Mouse (Mus musculus) bone marrow macrophage, adult 2 months (primary cell): Measurements from ENCODE around the gene Gm8439.

Source experiments
- CTCF ChIP-seq: IDR thresholded peaks from 2 replicates; pipeline ENCODE4 v1.5.1; 2012; ENCODE audit warnings: low read depth, mild to moderate bottlenecking, low read length, moderate library complexity
- POLR2A ChIP-seq: IDR thresholded peaks from 2 replicates; pipeline ENCODE4 v1.6.1; 2012; ENCODE audit warnings: mild to moderate bottlenecking, low read depth, low read length, borderline replicate concordance

DNA sequence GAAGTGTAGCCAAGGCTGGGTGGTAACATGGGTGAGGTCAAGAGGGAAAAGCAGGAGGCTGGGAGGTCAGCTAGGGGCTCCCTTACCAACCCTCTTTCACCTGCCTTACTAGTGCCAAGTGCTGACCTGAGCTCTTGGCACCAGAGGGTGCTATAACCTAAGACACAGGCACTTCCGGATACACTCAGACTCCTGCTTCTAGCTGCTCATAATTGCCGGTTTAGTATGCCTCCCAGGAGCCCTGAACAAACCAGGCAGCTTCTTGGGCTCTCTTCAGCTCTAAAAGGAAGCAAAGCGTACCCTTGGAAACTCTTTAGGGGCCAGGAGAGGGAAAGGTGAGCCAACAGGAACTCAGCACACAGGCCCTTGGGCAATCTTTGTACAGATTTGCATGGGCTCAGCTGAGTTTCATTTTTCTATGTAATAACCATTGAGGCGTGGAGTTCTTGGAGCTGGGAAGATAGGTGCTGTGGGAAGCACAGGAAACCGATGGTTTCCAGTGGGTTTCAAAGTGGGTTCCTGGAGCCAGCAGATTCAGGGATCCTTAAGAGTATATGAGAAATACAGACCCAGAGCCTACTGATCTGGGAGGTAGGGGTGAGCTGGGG is 1.4 kb downstream of the Gm8439 start:
- TF ChIP-seq POLR2A (no peak), CTCF (peak; percentile 60)
